Comparison of ENCODE assay signal across 8 mouse cellular contexts in the genomic region with DNA sequence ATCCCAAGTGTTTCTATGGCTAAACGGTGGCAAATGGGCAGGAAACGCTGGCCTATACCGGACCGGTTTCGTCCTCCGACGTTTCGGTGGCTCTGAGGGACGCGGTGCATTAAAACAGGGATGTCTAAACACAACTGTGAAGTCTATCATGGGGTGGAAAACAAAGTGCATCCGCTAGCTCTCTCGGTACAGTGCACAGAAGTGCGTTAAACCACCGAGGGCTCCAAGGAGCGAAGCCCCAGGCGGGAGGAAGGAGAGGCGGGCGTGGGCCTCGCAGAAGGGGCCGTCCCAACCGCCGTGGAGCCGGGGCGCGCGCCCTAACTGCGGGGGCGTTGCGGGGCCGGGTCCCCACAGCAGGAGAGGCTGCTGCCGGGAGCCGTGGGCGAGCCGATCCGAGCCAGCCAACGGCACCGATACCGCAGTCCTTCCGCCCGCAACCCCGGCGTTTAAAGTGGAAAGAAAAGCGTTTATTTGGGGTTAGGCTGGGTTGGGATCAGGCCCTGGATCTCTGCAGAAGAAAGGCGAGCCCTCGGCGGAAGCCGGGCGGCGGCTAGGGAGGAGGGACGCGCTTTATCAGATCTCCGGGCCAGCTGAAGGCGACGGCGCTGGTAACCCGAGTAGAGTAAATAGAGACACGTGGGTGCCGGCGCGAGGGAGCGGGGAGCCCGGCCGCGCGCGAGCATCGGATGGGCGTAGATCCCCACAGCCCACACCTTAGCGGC. TPM values are rescaled to one million over a fixed set of nuclear protein-coding genes. Genes with fewer than 3 reads are reported as not detected.
DNase-seq lines count a peak whose midpoint lies in the region; ATAC-seq and TF ChIP-seq lines count a peak whose summit lies in the region.

No protein-coding gene starts in this region.

- peak; percentile 44 for ATAC-seq in limb, embryonic 12.5 days (ENCODE audit: insufficient number of reproducible peaks, insufficient read depth, low FRiP score, low TSS enrichment, low read depth)
- peak; percentile 62 for ATAC-seq in midbrain, embryonic 11.5 days (ENCODE audit: low FRiP score)
- ATAC-seq in stomach, embryonic 15.5 days (ENCODE audit: insufficient read depth, low FRiP score, low read depth) = peak; percentile 82
- ATAC-seq in cerebellum, adult (ENCODE audit: insufficient number of reproducible peaks, low FRiP score, low TSS enrichment) = no peak

- peak overlapping the region; percentile 94 for H3K4me2 ChIP-seq in limb, embryonic 12.5 days
- H3K4me2 ChIP-seq in midbrain, embryonic 11.5 days = peak overlapping the region; percentile 96
- H3K4me2 ChIP-seq in stomach, embryonic 15.5 days = peak overlapping the region; percentile 91

- H3K4me3 ChIP-seq in E14TG2a.4 (replicated peaks; ENCODE audit: low read length) = peak overlapping the region; percentile 88
- H3K4me3 ChIP-seq in limb, embryonic 12.5 days (replicated peaks) = peak overlapping the region; percentile 78
- H3K4me3 ChIP-seq in midbrain, embryonic 11.5 days (ENCODE audit: low read depth, low read length) = peak overlapping the region; percentile 77
- peak overlapping the region; percentile 38 for H3K4me3 ChIP-seq in stomach, embryonic 15.5 days (replicated peaks)

- H3K27me3 ChIP-seq in E14TG2a.4 (ENCODE audit: insufficient read depth, low read length) = peaks cover 65% of the 10 kb centered on the region
- H3K27me3 ChIP-seq in limb, embryonic 12.5 days = peaks cover 24% of the 10 kb centered on the region
- H3K27me3 ChIP-seq in midbrain, embryonic 11.5 days (ENCODE audit: control insufficient read depth, insufficient read depth, low read length) = peaks cover 16% of the 10 kb centered on the region
- H3K27me3 ChIP-seq in stomach, embryonic 15.5 days (replicated peaks) = peaks cover 67% of the 10 kb centered on the region

- no peaks in the 10 kb centered on the region for H3K9me3 ChIP-seq in E14TG2a.4 (ENCODE audit: low read length)
- no peaks in the 10 kb centered on the region for H3K9me3 ChIP-seq in limb, embryonic 12.5 days
- no peaks in the 10 kb centered on the region for H3K9me3 ChIP-seq in midbrain, embryonic 11.5 days (ENCODE audit: control insufficient read depth, low read length)
- H3K9me3 ChIP-seq in stomach, embryonic 15.5 days = no peaks in the 10 kb centered on the region

- peak overlapping the region; percentile 83 for H3K27ac ChIP-seq in limb, embryonic 12.5 days
- peak overlapping the region; percentile 78 for H3K27ac ChIP-seq in midbrain, embryonic 11.5 days (ENCODE audit: low read depth, low read length)
- H3K27ac ChIP-seq in stomach, embryonic 15.5 days = no peak overlapping the region

- WGBS in limb, embryonic 12.5 days = under 1% methylated on average over 69 of the region's 69 CpGs
- under 1% methylated on average over 69 of the region's 69 CpGs for WGBS in midbrain, embryonic 11.5 days
- 1% methylated on average over 69 of the region's 69 CpGs for WGBS in stomach, embryonic 15.5 days

- no peak for TF ChIP-seq CTCF in E14TG2a.4 (conservative IDR thresholded peaks at IDR 0.05; ENCODE audit: low read length)

- peaks cover 31% of the 10 kb centered on the region for H3K36me3 ChIP-seq in E14TG2a.4 (ENCODE audit: insufficient read depth, low read length)
- H3K36me3 ChIP-seq in limb, embryonic 12.5 days = peaks cover 10% of the 10 kb centered on the region
- H3K36me3 ChIP-seq in midbrain, embryonic 11.5 days (ENCODE audit: control insufficient read depth, insufficient read depth, low read length) = no peaks in the 10 kb centered on the region
- no peaks in the 10 kb centered on the region for H3K36me3 ChIP-seq in stomach, embryonic 15.5 days

- peak; percentile 71 for DNase-seq in 3T3-L1 (ENCODE audit: low read depth, low spot score)
- DNase-seq in embryo, embryonic 9.5 days (ENCODE audit: extremely low spot score) = peak; percentile 83
- DNase-seq in heart, postnatal 14 days = peak; percentile 34 to 35
- DNase-seq in midbrain, embryonic 11.5 days (ENCODE audit: low spot score, missing footprints) = no peak

- H3K9ac ChIP-seq in limb, embryonic 12.5 days (replicated peaks) = peak overlapping the region; percentile 92
- peak overlapping the region; percentile 92 for H3K9ac ChIP-seq in midbrain, embryonic 11.5 days (ENCODE audit: low read length)
- no peak overlapping the region for H3K9ac ChIP-seq in stomach, embryonic 15.5 days

- intact Hi-C loops in heart, postnatal 14 days (cut with DNase I) = loop anchor here (10.0 kb wide), 1 partner anchor 377 kb away; the partner anchor contains the start of gene Rpl34

- peaks cover 70% of the 10 kb centered on the region for H3K4me1 ChIP-seq in E14TG2a.4 (replicated peaks; ENCODE audit: low read depth, low read length)
- peaks cover 55% of the 10 kb centered on the region for H3K4me1 ChIP-seq in limb, embryonic 12.5 days (replicated peaks)
- H3K4me1 ChIP-seq in midbrain, embryonic 11.5 days (ENCODE audit: control insufficient read depth, insufficient read depth, low read length) = peaks cover 35% of the 10 kb centered on the region
- peaks cover 30% of the 10 kb centered on the region for H3K4me1 ChIP-seq in stomach, embryonic 15.5 days

RNA-seq across cellular contexts. Expression of gene Lef1, which starts 1.7 kb away (rescaled TPM):
- total RNA-seq in heart, postnatal 14 days (2021) = 1 to 10 TPM in 1 of 2 experiments, under 1 TPM in 1; 0.72 to 4.4 TPM
- 59.4 and 60.5 TPM in 2 replicates for polyA plus RNA-seq in limb, embryonic 12.5 days (2016; fragmentation: Nextera tagmentation; extraction: Ambion mirVana)
- 66.9 and 67.7 TPM in 2 replicates for polyA plus RNA-seq in midbrain, embryonic 11.5 days (2014; fragmentation: Nextera tagmentation; extraction: Ambion mirVana)
- polyA plus RNA-seq in stomach, embryonic 15.5 days (2015; fragmentation: Nextera tagmentation; extraction: Ambion mirVana) = 0.95 and 0.99 TPM in 2 replicates

Comparison
In these comparisons a context has a peak if more than half of its experiments do, and no peak if none do; other contexts are left out.
1. H3K4me3 ChIP-seq: peak in every context shown above with its lines; median percentile 88 in E14TG2a.4; 78 in limb, embryonic 12.5 days; 77 in midbrain, embryonic 11.5 days; 38 in stomach, embryonic 15.5 days.
2. RNA of gene Lef1, which starts 1.7 kb away (polyA plus RNA-seq): 66.9 to 67.7 TPM in midbrain, embryonic 11.5 days and 59.4 to 60.5 TPM in limb, embryonic 12.5 days; 0.95 to 0.99 TPM in stomach, embryonic 15.5 days; every median in the first group is over 10 times any median in the second.
3. Peak in every context shown above with its lines, with median percentiles within 50 percentile points of each other: H3K4me2 ChIP-seq.